Mouse (Mus musculus) left cerebral cortex, adult 2 months (tissue): ENCODE measurements at regions not wholly inside any gene's neighbourhood (a gene's known extent, or its start where the extent isn't known, plus 50 kb on each side); places are given as distances from the start of the nearest gene placed in this dataset.
"Not testable (repeated sequence)": the region's sequence is repeated elsewhere in the genome, so short reads cannot be mapped to it uniquely, and the experiment has no call there.

ENCODE experiments used
- DNase-seq, 2 experiments: peaks; one replicate each; pipeline ENCODE4 v3.0.0; 2021 to 2022; ENCODE audit warnings: low spot score in 2 of 2, mixed read lengths in 1 of 2; ENCODE audit errors: extremely low spot score in 1 of 2
- H3K27ac ChIP-seq: fragments of 200-600 bp; 2 replicates; pipeline ENCODE4 v1.8.1; 2022
- H3K4me3 ChIP-seq: fragments of 200-600 bp; 2 replicates; pipeline ENCODE4 v1.8.1; 2022
- CTCF ChIP-seq: fragments of 200-600 bp; IDR thresholded peaks from 2 replicates; pipeline ENCODE4 v1.8.1; 2022; ENCODE audit warnings: antibody characterized with exemption, mild to moderate bottlenecking, moderate library complexity
- intact Hi-C: fragments of 180-260 bp; cut with DNase I; formaldehyde crosslinking; loops from one replicate; pipeline ENCODE4 v1.15.1; 2025

GRCm38 (mm10) chr12:115468569-115468968 is 579.0 kb upstream of the Zfp386 start:
- intact Hi-C loops = not testable (repeated sequence)

GRCm38 (mm10) chr12:115498865-115499264 is 548.7 kb upstream of the Zfp386 start:
- no peak for DNase-seq
- no peak overlapping the region for H3K4me3 ChIP-seq
- intact Hi-C loops = no loop called here
- no peak overlapping the region for H3K27ac ChIP-seq
- TF ChIP-seq CTCF = no peak

More at GRCm38 (mm10) chr12:115468569-115468968, 579.0 kb upstream of the Zfp386 start:
- H3K4me3 ChIP-seq, H3K27ac ChIP-seq, DNase-seq: not testable (repeated sequence)

- DNase-seq, H3K4me3 ChIP-seq, H3K27ac ChIP-seq, intact Hi-C loops: not testable (repeated sequence)
Measured at GRCm38 (mm10) chr12:115507285-115507684, 540.2 kb upstream of the Zfp386 start.

- H3K4me3 ChIP-seq, DNase-seq, intact Hi-C loops, H3K27ac ChIP-seq: not testable (repeated sequence)
Measured at GRCm38 (mm10) chr12:115508615-115509342, 538.7 kb upstream of the Zfp386 start.

GRCm38 (mm10) chr12:115518778-115519541 is 528.6 kb upstream of the Zfp386 start:
- DNase-seq, intact Hi-C loops: not testable (repeated sequence)

GRCm38 (mm10) chr12:115527065-115527464 is 520.5 kb upstream of the Zfp386 start:
- intact Hi-C loops = no loop called here
- no peak overlapping the region for H3K27ac ChIP-seq
- TF ChIP-seq CTCF = no peak

More at GRCm38 (mm10) chr12:115518778-115519541, 528.6 kb upstream of the Zfp386 start:
- H3K4me3 ChIP-seq, H3K27ac ChIP-seq: not testable (repeated sequence)

GRCm38 (mm10) chr12:115542482-115542881 is 505.0 kb upstream of the Zfp386 start:
- H3K4me3 ChIP-seq = no peak overlapping the region
- no peak overlapping the region for H3K27ac ChIP-seq
- no peak for DNase-seq
- TF ChIP-seq CTCF = no peak
- intact Hi-C loops = no loop called here

More at GRCm38 (mm10) chr12:115527065-115527464, 520.5 kb upstream of the Zfp386 start:
- DNase-seq = no peak
- H3K4me3 ChIP-seq = no peak overlapping the region

- intact Hi-C loops, H3K27ac ChIP-seq, H3K4me3 ChIP-seq, DNase-seq: not testable (repeated sequence)
Measured at GRCm38 (mm10) chr12:115566878-115567277, 480.6 kb upstream of the Zfp386 start.

GRCm38 (mm10) chr12:115592985-115593384 is 454.5 kb upstream of the Zfp386 start:
- H3K4me3 ChIP-seq, H3K27ac ChIP-seq, intact Hi-C loops, DNase-seq: not testable (repeated sequence)

GRCm38 (mm10) chr12:115603763-115604162 is 443.8 kb upstream of the Zfp386 start:
- H3K4me3 ChIP-seq = no peak overlapping the region
- no peak for DNase-seq
- H3K27ac ChIP-seq = no peak overlapping the region
- intact Hi-C loops = no loop called here
- no peak for TF ChIP-seq CTCF

- DNase-seq = no peak
- Histone ChIP-seq H3K27ac (no peak overlapping the region), H3K4me3 (no peak overlapping the region)
- TF ChIP-seq CTCF = no peak
- intact Hi-C loops = no loop called here
Measured at GRCm38 (mm10) chr12:115604951-115605350, 442.6 kb upstream of the Zfp386 start.

- H3K27ac ChIP-seq, intact Hi-C loops, H3K4me3 ChIP-seq, DNase-seq: not testable (repeated sequence)
Measured at GRCm38 (mm10) chr12:115622564-115623233, 424.8 kb upstream of the Zfp386 start.
